Mouse (Mus musculus) fibroblast of lung, adult 2 months (primary cell): ENCODE measurements around the gene Ankrd31.
A peak's percentile ranks its signal among the peaks of the same experiment; 100 is the strongest.
"Not testable (repeated sequence)": the region's sequence is repeated elsewhere in the genome, so short reads cannot be mapped to it uniquely, and the experiment has no call there.

Experiments
- DNase-seq: peaks from one replicate; pipeline ENCODE4 v3.0.0-alpha.2; 2011; ENCODE audit warnings: low read depth

Gene Ankrd31

DNA sequence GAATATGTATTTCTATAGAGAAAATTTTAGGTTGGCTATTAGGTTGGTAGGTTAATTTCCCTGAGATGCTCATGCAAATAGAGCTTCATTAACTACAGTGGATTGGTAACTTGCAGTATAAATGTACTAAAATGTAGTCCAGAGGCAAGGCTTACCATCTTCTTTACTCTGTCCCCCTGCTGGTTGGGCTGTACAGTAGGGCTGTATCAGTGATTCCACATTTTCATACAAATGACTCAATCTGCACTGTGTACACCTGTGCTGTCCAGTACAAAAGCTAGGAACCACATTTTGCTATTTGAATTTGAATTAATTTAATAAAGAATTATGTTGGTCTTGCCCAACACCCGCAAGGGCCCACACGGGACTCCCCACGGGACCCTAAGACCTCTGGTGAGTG, 111.1 kb downstream of the Ankrd31 start:
- DNase-seq = no peak

DNA sequence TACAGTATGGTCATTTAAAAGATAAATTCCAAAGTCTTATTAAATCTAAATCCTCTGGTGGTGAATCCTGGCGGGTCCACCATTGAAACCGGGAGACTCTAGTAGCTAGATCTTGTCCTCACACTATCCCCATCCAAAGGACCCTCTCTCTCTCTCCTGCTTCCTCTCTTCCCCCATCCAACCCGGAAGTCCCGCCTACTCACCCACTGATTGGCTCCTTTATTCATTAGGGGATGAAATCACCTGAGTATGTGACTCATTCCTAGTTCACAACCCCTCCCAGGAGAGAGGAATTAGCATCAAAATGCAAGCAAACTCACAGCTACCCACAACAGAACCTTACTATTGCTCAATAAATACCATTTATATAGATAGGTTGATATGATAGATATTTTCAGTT, 122.7 kb downstream of the Ankrd31 start:
- DNase-seq = no peak

DNA sequence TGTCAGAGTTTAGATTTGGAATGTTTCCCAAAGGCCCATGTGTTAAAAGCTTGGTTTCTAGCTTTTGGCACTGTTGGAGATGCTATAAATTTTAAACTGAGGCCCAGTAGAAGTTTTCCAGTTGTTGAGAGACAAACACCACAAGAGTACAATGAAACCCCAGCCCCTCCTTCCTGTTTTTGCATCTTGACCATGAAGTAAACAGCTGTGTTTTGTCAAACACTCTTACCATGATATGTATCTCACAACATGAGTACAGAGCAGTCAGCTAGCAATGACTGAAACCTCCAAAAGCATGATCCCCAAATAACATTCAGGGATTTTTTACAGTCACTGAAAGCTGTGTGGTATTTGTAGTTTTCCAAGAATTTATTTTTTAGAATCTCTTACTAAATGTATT, 126.0 kb downstream of the Ankrd31 start:
- DNase-seq = no peak

DNA sequence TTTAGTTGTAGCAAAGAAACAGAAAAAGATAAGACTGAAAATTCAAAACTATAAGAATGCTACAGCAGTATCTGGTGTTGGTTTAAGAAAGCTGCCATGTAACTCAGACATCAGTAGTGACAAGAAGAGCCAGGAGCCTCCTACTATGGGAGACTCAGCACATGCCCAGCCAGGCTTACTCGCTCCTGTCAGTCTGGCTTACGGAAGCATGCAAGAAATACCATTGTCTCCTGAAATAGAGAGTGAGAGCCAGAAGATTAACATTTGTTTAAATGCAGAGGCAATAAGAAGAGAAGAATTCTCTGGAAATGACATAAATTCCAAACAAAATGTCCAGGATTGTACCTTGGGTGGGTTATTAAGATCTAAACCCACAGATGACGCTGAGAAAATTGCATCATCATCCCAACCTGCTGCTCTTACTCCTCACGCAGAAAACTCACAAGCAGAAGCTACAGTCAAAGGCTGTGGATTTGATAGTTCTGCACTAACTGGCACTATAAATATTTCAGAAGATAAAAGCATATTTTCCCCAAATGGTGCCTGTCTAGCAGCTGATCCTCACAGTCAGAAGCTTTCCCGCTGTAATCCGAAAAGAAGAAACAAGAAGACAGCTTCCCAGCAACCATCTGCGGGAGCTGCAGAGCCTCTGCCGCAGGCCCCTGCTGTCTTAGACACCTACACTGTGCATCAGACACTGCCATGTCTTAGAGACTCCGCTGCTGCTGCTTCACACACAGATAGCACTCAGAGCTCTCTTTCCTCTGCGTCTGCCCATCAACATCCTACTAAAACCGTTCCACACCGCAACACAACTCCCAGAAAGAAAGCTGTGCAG, 130.4 kb downstream of the Ankrd31 start:
- DNase-seq = no peak

DNA sequence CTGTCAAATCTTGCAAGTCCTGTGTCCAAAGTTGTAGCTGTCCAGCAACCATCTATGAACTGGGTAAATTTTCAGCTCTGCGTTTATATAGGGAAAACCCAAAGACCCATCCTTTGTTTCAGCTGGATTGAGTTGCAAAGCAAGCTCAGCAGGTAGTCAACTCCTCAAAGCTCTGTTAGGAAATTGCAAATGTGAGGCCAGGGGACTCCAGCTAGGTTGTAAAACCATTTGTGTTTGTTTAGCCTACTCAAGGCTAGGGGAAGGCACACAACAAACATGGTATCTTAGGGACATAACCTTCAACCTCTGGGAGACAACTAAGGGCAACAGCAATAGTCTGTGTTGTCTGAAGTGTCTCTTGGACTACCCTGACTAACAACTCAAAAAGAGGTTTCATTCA, 136.5 kb downstream of the Ankrd31 start:
- DNase-seq = no peak

DNA sequence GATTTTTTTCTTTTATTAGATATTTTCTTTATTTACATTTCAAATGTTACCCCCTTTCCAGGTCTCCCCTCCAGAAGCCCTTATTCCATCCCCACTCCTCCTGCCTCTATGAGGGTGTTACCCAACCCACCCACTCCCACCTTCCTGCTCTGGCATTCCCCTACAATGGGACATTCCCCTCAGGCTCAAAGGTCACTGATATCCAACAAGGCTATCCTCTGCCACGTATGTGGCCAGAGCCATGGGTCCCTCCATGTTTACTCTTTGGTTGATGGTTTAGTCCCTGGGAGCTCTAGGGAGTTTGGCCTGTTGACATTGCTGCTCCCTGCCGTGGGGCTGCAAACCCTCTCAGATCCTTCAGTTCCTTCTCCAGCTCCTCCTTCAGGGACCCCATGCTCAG, 141.9 kb downstream of the Ankrd31 start:
- DNase-seq = no peak

DNA sequence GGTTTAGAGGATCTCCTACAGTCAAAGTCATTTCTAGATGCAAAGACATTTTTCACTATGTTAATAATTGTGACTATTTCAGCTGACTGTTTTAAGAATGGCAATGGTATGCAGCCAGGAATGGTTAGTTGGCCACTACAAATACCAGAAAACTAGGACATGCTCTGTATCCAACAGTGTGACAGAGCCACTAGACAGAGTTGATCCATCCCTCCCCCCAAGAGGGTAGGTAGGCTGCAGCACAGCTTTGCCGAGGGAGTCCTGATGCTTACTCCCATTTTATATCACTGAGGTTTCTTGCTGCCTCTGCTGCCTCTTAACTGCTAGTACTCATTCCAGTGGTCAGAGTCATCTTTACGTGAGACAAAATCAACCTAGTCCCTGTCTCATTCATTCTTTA, 147.1 kb downstream of the Ankrd31 start:
- DNase-seq = no peak

DNA sequence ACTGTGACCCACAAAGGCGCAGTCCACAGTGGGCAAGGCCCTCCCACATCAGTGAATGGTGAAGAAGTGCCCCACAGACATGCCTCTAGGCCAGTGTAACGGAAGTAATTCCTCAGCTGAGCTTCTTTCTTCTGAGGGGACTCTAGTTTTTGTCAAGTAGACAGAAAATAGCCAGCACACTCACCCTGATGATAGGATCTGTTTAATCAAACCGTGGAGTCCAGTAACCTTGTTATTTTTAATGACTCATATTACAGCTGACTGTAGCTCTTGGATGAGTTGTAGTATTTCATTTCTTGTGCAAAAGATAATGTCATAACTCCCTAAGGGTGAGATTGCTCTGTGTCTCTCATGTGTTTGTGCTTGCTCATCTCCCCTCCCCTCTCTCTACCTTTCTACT, 158.6 kb downstream of the Ankrd31 start:
- DNase-seq = no peak

DNA sequence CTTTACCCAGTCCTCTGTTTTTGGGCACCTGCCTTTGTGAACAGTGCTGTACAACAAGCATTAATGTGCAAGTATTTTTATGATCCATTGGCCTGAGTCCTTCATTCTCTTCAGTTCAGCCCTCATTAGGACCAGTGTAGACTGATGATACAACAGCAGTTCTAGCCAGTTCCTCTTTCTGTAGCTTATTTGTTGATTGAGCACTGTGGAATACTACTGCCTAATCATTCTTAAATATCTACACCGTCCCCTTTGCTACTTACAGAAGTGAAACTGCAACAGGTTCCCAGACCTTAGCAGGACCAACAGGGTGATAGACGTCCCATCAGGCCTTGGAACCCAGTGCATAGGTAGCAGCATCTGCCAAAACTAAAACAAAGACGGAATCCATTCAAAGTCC, 163.1 kb downstream of the Ankrd31 start:
- DNase-seq = no peak

DNA sequence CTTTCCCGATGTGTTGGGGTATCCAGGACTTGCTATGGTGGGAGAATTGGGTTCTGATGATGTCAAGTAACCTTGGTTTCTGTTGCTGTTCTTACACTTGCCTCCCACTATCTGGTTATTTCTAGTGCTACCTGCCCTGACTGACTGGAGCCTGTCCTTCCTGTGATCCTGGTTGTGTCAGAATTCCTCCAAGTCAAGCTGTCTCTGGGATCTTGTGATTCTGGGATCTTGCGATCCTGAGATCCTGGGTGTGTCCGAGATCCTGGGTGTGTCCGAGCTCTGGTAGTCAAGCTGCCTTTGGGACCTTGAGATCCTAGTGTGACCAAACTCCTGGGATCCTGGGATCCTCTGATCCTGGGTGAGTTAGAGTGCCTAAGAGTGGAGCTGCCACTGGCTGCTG, 175.1 kb downstream of the Ankrd31 start:
- not testable (repeated sequence) for DNase-seq

DNA sequence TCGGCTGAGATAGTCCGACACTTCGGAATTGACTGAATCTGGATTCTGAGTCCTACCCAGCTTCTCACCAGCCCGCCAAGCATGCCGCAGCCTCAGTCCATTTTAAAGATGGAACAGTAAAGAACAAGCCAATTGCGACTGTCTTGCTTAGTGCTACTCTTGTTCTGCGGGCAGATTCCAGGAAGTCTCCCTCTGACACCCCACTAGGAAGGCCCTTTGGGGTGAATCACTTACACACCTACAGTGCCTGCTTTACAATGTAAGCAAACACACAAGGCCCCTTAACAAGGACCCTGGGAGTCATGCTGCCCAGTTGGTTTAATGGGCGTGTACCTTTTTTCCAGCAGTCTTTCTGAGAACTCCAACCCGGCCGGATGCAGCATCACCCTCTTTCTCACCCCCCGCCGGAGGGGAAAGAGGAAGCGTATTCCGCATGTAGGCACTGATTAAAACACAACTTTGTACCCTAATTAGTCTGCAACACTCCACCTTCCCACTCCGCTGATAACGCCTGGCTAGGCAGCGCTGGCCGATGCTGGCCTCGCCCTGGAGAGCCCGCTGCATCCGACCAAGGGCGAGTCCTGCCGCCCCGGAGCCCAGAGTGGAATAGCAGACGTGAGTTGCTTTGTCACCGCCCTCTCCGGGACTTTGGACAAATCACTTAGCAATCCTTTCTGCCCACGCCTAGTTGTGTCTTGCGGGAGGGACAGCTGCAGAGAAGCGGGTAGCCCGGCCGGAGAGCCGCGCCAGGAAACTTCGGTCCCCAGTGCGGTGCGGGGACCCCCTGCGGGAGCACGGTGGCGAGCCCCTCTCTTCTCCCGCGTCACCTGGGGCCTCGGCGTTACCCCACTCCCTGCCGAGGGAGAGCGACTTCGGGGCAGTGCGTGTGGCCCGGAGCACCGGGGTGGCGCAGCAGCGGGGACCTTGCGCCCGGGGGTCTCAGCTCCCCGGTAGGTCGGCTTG, 176.2 kb downstream of the Ankrd31 start, which contains the start of gene Gcnt4:
Gene Gcnt4, plus strand, starts transcription at position 691 of the 963 bp plus-strand sequence.
- no peak for DNase-seq

DNA sequence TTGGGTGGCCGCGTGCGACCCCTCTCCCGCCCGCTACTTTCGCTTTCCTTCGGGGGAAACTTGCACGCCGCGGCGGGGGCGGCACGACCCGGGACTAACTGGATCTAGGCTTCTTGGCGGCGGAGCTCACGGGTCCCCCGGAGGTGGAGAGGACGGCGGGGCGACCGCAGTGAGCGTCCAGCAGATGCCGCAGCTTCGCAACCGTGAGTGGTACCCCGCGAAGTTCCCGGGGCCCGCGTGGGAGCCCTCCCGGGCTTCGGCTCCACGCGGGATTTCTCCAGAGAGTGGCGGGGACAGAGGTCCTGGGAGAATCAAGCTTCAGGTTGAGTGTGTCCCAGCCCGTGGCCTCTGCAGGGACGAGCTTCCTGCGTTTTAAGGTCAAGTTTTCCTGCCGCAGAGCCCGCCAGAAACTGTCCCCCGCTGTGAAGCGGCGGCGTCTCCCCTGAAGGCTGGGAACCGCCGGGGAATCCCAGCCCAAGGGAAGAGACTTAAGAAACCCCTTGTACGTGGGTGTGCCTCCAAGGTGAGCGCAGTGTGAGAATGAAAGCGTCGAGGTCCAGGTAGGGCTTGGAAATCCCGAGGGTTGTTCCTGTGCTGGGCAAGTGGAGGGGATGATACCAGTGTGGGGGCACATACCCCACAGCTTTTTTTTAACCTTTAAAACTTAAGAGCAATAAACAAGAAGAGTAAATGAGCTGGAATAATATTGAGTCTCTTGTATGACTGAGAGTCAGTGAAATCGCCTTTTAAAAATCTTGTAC, 177.1 kb downstream of the Ankrd31 start:
- DNase-seq = no peak

DNA sequence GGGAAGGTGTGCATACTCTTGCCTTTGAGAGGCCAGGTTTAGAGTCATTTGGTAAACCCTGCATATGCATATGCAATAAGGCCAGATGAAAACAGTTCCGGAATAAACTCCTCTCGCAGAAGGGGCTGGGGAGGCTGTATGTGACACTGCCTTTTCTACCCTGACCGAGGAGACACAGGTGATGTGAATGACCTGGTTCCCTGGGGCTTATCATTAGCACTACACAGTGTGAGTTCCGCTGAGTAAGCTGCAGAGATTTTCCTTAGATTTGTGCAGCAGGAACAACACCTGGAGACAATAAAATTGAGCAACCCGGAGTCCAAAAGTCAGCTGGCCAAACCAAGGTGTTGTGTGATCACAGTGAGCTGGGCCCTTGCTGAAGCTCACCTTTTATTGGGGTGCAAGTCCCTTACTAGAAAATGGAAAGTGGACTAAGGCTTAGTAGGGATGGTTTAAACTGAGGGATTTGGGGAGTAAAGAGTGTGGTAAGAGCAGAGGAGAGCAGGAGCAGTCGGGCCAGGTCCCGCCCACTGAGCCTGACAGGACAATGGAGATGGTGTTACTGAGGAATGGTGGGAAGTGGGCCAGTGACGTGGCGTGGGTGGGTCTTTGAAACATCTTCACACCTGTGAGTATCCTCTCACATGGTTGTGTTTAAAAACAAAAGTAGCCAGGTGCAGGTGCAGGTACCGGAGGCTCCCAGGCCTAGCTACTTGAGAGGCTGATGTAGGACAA, 178.1 kb downstream of the Ankrd31 start:
- no peak for DNase-seq

DNA sequence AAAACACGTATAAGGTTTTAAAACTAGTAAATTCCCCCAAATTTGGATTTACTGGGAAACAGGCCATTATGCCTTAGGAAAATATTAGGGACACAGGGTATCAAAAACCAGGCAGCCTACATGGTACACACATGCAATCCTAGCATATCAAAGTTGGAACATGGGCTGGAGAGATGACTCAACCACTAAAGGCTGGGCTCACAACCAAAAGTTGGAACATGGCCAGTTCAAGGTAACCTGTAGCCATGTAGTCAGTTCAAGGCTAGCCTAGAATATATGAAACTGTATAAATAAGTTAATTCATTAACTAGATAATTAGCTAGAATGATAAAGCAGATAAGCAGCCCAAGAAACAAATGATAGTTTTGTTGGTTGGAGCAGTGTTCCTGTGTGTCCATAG, 179.7 kb downstream of the Ankrd31 start:
- DNase-seq = no peak

DNA sequence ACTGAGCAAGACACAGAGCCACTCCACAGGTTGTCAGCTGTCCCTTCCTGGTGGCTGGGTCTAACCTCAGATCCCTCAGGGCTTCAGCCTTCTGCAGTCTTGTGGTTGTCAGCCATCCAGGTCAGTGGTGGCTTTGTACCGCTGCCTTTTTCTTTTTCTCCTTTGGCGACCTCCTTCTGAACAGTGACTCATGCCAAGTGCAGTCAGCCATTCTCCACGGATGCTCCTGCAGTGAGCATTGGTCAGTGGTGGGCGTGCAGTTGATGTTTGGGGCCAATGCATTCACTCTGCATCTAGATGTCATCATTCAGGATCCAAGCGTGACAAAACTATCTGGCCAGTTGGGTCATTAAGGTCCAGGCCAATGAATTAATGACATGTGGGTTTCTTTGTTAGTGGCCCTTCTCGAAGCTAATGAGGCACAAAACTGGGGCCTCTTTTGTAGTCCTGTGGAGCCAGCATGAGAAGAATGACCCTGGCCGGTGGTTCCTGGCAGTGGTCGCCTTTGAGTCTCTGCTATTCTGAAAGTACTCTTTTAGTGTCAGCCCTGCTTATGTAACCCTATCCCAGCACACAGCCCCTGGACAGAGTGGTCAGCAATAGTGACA, 180.5 kb downstream of the Ankrd31 start:
- no peak for DNase-seq

DNA sequence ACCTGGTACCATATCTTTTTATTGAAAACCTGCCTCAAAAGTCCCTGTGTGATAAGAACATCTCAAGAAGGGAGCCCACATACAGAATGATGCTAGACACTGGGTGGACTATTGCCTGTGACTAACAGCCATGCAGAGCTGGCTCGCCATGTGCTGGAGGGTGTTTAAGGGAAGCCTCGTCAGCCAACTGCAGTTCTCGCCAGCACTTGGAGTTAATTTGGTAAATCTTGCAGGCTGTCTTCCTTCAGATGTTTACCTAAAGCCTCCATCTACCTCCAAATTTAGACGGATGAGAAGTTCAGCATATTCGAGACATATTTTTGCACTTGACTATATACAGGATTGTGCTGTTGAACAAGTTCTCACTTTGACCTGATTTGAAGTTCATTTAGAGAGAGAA, 184.7 kb downstream of the Ankrd31 start:
- no peak for DNase-seq

DNA sequence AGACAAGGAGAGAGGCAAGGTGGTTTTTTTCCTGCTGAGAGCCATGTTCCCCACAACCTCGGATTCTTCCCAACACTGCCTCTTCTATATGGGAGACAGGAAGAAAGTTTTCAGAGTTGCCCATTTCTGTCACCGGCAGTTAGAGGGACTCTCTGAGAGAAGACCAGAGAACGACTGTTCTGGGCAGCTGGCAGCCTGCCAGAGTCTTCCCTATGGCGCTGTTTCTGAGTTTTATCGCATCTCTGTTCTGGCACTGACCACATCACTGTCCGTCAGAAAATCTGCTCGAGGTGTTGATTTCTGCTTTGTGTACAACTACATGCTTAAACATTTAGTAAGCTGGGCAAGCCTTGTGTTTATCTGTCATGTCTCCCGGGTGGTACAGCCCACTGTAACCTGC, 185.3 kb downstream of the Ankrd31 start:
- DNase-seq = no peak

DNA sequence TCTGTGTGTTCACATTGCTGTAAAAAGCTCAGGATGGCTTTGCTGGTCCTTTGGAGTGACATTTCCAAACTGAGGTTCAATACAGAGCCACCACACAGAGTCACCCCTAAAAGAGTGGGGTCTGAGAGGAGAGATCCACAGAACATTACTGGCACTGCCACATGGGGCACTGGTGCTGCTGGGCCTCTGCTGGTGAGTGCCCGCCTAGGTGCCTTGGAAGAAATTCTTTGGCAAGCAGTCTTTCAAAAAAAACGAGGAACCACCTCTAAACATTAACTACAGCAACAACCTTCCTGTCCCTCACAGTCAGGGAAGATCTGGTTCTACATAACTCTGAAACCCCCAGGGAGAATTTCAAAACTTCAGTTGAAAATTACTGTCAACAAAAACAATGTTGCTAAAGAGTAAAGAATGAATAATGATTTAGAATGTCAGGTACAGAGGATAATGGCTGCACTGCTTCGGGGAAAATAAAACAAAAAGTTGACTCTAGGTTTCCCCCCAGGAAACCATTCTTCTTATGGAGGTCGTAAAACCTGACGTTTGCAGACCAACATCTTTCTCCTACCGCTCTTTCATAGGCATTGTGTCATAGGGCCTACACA, 188.2 kb downstream of the Ankrd31 start:
- DNase-seq = no peak

DNA sequence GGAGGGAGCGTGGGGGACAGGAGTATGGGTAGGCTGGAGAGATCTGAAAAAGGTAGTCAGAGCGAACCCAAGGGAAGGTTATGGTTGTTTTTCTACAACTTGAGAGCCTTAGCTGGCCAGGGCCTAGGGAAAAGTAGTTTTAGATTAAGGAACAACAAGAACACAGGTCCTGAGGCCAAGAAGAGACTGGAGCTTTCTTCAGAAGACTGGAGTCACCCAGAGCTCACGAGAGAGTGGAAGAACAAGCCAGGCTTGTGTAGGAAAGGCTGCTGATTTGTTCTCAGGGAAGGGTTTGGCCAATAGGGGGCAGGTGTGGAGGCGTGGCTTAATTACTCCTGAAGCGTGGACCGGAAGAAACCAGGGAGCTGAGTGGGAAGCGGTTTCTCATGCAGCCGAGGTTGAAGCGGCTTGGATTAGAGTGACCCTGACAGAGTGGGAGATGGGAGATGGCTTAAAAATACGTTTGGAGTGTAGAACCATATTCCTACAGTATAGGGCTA, 189.0 kb downstream of the Ankrd31 start:
- no peak for DNase-seq

DNA sequence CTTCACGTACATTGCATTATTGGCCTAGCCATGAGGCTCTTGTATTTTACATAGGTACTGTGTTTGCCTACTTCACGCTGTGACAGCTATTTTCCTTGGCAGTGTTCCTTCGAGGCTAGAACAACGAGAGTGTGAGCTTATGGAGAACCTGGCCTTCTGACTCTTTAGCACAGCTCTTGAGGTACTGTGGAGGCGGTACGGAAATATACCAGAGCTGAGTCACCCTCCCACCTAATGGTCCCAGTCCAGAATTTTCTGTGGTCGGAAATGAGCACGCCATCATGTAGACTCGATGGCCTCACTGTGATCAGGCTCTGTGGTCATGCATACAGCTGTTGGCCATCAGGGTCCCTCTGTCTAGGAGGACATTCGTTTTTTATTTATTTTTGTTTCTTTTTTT, 191.6 kb downstream of the Ankrd31 start:
- peak; percentile 37 for DNase-seq
